Mouse (Mus musculus) forebrain, postnatal 0 days (tissue): Measurements from ENCODE around the gene 4930415O20Rik. TPM values are rescaled to one million over a fixed set of nuclear protein-coding genes. Genes with fewer than 3 reads are reported as not detected.

Experiments used
- ATAC-seq: fragments of 200-750 bp; cut with Nextera tagmentation; 2 replicates; pipeline ENCODE4 v1.8.0; 2017; ENCODE audit warnings: mild to moderate bottlenecking, moderate library complexity
- DNase-seq: peaks from one replicate; pipeline ENCODE4 v3.0.0-alpha.2; 2015
- H3K27ac ChIP-seq: fragments of 300-500 bp; sonication (generic); 2 replicates; pipeline ENCODE4 v1.5.1; 2014; ENCODE audit warnings: low read depth, mild to moderate bottlenecking, antibody characterized with exemption, low read length, moderate library complexity, mixed read lengths
- H3K27me3 ChIP-seq: fragments of 300-500 bp; sonication (generic); 2 replicates; pipeline ENCODE4 v1.6.1; 2014; ENCODE audit warnings: mild to moderate bottlenecking, low read length, mixed read lengths; ENCODE audit not compliant: insufficient read depth
- H3K36me3 ChIP-seq: fragments of 300-500 bp; sonication (generic); 2 replicates; pipeline ENCODE4 v1.6.1; 2014; ENCODE audit warnings: mild to moderate bottlenecking, moderate library complexity; ENCODE audit not compliant: insufficient read depth
- H3K4me1 ChIP-seq: fragments of 300-500 bp; sonication (generic); 2 replicates; pipeline ENCODE4 v1.6.1; 2014; ENCODE audit warnings: antibody characterized with exemption; ENCODE audit not compliant: insufficient read depth
- H3K4me2 ChIP-seq: fragments of 300-500 bp; sonication (generic); 2 replicates; pipeline ENCODE4 v1.6.1; 2014; ENCODE audit warnings: low read depth, mild to moderate bottlenecking, moderate library complexity
- H3K4me3 ChIP-seq: fragments of 300-500 bp; sonication (generic); 2 replicates; pipeline ENCODE4 v1.5.1; 2014; ENCODE audit warnings: low read depth, low read length, mixed read lengths
- H3K9ac ChIP-seq: fragments of 300-500 bp; sonication (generic); 2 replicates; pipeline ENCODE4 v1.6.1; 2014; ENCODE audit warnings: mild to moderate bottlenecking
- H3K9me3 ChIP-seq: fragments of 300-500 bp; sonication (generic); 2 replicates; pipeline ENCODE4 v1.6.1; 2016; ENCODE audit warnings: low read length
- CTCF ChIP-seq: sonication (generic); IDR thresholded peaks from 2 replicates; pipeline ENCODE4 v1.5.1; 2016; ENCODE audit warnings: antibody characterized with exemption, control low read depth, low read depth
- WGBS: fragments of 180-500 bp; shearing (Covaris S2); extraction: QIAGEN DNeasy Blood & Tissue Kit; methylation state at CpG from one replicate; pipeline ENCODE4 v1.1.7; 2014; 5-methylcytosine and 5-hydroxymethylcytosine counted together
- polyA plus RNA-seq: library from polyadenylated mRNA; unstranded; fragments of >200 nt; fragmentation: Nextera tagmentation; extraction: Ambion mirVana; gene quantifications from 2 replicates; pipeline ENCODE4 v1.2.1, GENCODE M21; 2015
- total RNA-seq: library from RNA; depleted of rRNA; stranded (reverse); fragments of >200 nt; gene quantifications from 2 replicates; pipeline ENCODE4 v1.2.3, GENCODE M21; 2014

4930415O20Rik gene
- total and polyA plus RNA-seq, 2 experiments from 2014 or later: 0.51 TPM; not detected in 1

DNA sequence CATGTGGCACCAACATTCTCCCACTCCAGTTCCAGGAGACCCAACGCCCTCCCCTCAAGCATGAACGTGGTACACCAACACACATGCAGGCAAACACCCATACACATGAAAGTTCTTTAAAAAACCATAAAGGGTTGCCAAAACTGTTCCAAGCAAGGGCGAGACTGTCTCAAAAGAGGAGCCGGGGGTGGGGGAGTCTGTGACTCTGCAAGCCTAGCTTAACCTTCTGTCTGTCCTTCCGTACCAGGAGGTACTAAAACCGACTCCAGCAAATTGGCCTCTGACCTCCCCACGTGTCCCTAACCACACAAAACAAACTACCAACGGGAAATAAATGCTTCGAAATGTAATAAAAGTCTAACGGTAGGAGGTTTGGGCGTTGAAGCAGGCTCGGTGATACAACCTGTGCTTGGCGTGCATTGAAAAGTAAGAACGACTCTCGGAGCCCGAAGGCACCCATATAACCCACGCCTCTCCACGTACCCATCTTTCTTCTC lies 37.7 kb upstream of the 4930415O20Rik start:
- H3K36me3 ChIP-seq: peaks cover 18% of the 10 kb centered on the region
- H3K4me3 ChIP-seq: peak overlapping the region; percentile 87
- 0 out of 2 replicates have a peak, but pooled peaks cover 3% of the 10 kb centered on the region for H3K4me1 ChIP-seq
- H3K27me3 ChIP-seq: no peaks in the 10 kb centered on the region
- DNase-seq (peak; percentile 30), ATAC-seq (no peak)
- H3K4me2 ChIP-seq: peak overlapping the region; percentile 76
- under 1% methylated on average over 18 of the region's 18 CpGs for WGBS
- H3K9me3 ChIP-seq: no peaks in the 10 kb centered on the region
- peak overlapping the region; percentile 99 for H3K27ac ChIP-seq
- H3K9ac ChIP-seq: peak overlapping the region; percentile 97
- TF ChIP-seq CTCF: no peak

GRCm38 (mm10) chr15:98533881-98534627 lies 36.8 kb upstream of the 4930415O20Rik start, which contains the start of gene Kansl2:
Kansl2 (minus strand) TSS chr15:98534264.
- H3K4me1 ChIP-seq: 0 out of 2 replicates have a peak, but pooled peaks cover 3% of the 10 kb centered on the region
- H3K36me3 ChIP-seq: peaks cover 11% of the 10 kb centered on the region
- peak within 1 kb of the TSS; percentile 76 for H3K4me2 ChIP-seq
- H3K27ac ChIP-seq: peak within 1 kb of the TSS; percentile 99
- peak within 1 kb of the TSS; percentile 87 for H3K4me3 ChIP-seq
- WGBS: under 1% methylated on average over 70 of the region's 70 CpGs
- H3K9me3 ChIP-seq: no peaks in the 10 kb centered on the region
- peak within 1 kb of the TSS; percentile 97 for H3K9ac ChIP-seq
- ATAC-seq (peak; percentile 100), DNase-seq (peak; percentile 99)
- TF ChIP-seq CTCF: no peak; the same call in 1 of the 2 replicates
- no peaks in the 10 kb centered on the region for H3K27me3 ChIP-seq

GRCm38 (mm10) chr15:98535921-98536320 lies 34.9 kb upstream of the 4930415O20Rik start:
- Histone ChIP-seq H3K36me3 (peaks cover 7% of the 10 kb centered on the region), H3K4me2 (no peak overlapping the region), H3K9me3 (no peaks in the 10 kb centered on the region), H3K27ac (no peak overlapping the region), H3K9ac (no peak overlapping the region), H3K4me1 (0 out of 2 replicates have a peak, but pooled peaks cover 3% of the 10 kb centered on the region), H3K4me3 (no peak overlapping the region), H3K27me3 (no peaks in the 10 kb centered on the region)
- no peak for TF ChIP-seq CTCF
- DNase-seq (no peak), ATAC-seq (no peak)
- WGBS: 85% methylated on average over 4 of the region's 4 CpGs

GRCm38 (mm10) chr15:98536828-98537510 lies 33.8 kb upstream of the 4930415O20Rik start:
- WGBS: 91% methylated on average over 8 of the region's 8 CpGs
- no peak for TF ChIP-seq CTCF
- ATAC-seq: no peak
- DNase-seq: no peak
- no peak overlapping the region for H3K4me2 ChIP-seq
- no peak overlapping the region for H3K27ac ChIP-seq
- H3K36me3 ChIP-seq: peaks cover 14% of the 10 kb centered on the region
- no peak overlapping the region for H3K4me3 ChIP-seq
- 0 out of 2 replicates have a peak, but pooled peaks cover 3% of the 10 kb centered on the region for H3K4me1 ChIP-seq
- no peaks in the 10 kb centered on the region for H3K9me3 ChIP-seq
- no peak overlapping the region for H3K9ac ChIP-seq
- no peaks in the 10 kb centered on the region for H3K27me3 ChIP-seq

- peaks cover 22% of the 10 kb centered on the region for H3K36me3 ChIP-seq
- no peak for TF ChIP-seq CTCF
- H3K4me1 ChIP-seq: no peaks in the 10 kb centered on the region
- DNase-seq (no peak), ATAC-seq (no peak)
- no peak overlapping the region for H3K9ac ChIP-seq
- WGBS: 73% methylated on average over 4 of the region's 4 CpGs
- H3K27ac ChIP-seq: no peak overlapping the region
- H3K4me3 ChIP-seq: no peak overlapping the region
- H3K9me3 ChIP-seq: no peaks in the 10 kb centered on the region
- no peak overlapping the region for H3K4me2 ChIP-seq
- H3K27me3 ChIP-seq: no peaks in the 10 kb centered on the region
These were observed 32.9 kb upstream of the 4930415O20Rik start for GRCm38 (mm10) chr15:98537923-98538322.

DNA sequence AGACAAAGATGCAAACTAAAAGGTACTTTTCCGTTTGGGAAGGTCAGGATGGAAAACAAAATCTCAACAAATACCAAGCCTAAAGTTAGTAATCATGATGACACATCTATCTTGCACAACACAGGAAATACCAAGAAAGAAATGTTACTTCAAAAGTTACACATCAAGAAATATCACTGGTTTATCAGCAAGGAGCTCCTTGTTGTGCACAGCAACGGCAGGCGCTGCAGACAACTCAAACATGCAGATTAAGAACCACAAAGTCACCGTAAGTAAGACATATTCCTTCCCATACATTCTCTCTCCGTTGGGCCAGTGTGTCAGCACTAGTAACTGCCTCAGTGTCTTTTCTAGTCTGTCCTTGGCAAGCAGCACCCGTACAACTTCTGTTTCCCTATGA lies 29.7 kb upstream of the 4930415O20Rik start:
- Histone ChIP-seq H3K4me3 (no peak overlapping the region), H3K9ac (no peak overlapping the region), H3K27ac (no peak overlapping the region), H3K36me3 (peaks cover 50% of the 10 kb centered on the region), H3K4me1 (no peaks in the 10 kb centered on the region), H3K4me2 (no peak overlapping the region), H3K9me3 (no peaks in the 10 kb centered on the region), H3K27me3 (no peaks in the 10 kb centered on the region)
- DNase-seq (no peak), ATAC-seq (no peak)
- TF ChIP-seq CTCF: no peak
- 86% methylated on average over 6 of the region's 6 CpGs for WGBS

DNA sequence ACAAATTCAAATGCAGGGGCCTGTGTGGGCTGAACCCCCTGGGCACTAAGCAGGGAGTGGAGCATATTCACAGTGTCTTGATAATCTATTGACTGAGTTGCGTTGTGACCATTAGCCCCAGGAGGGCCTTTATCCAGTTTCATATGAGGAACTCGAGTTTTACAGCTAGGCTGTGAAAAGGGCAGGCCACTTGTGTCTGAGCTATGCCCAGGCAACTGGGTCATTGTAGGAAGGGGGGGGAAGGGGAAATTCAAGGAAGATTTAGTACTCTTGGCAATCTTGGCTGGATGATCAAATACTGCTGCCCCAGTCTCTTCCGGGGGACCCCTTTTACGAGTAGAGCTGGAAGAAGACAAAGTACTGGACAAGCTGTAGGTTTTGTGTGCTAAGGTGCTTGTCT lies 27.5 kb upstream of the 4930415O20Rik start:
- no peaks in the 10 kb centered on the region for H3K9me3 ChIP-seq
- no peaks in the 10 kb centered on the region for H3K27me3 ChIP-seq
- no peak overlapping the region for H3K4me3 ChIP-seq
- ATAC-seq (no peak), DNase-seq (no peak)
- no peak overlapping the region for H3K27ac ChIP-seq
- 77% methylated on average over 4 of the region's 4 CpGs for WGBS
- TF ChIP-seq CTCF: no peak
- H3K4me2 ChIP-seq: no peak overlapping the region
- H3K9ac ChIP-seq: no peak overlapping the region
- peaks cover 65% of the 10 kb centered on the region for H3K36me3 ChIP-seq
- no peaks in the 10 kb centered on the region for H3K4me1 ChIP-seq
